Mouse (Mus musculus) ES-Bruce4 (cell line): ENCODE measurements at regions not wholly inside any gene's neighbourhood (a gene's known extent, or its start where the extent isn't known, plus 50 kb on each side); places are given as distances from the start of the nearest gene placed in this dataset.

Experiments used
- CTCF ChIP-seq: IDR thresholded peaks from one replicate; pipeline ENCODE4 v1.8.1; 2011; ENCODE audit warnings: low read depth, low read length
- EP300 ChIP-seq: IDR thresholded peaks from 2 replicates; pipeline ENCODE4 v1.6.1; 2011; ENCODE audit warnings: low read depth, low read length; ENCODE audit not compliant: insufficient read depth

DNA sequence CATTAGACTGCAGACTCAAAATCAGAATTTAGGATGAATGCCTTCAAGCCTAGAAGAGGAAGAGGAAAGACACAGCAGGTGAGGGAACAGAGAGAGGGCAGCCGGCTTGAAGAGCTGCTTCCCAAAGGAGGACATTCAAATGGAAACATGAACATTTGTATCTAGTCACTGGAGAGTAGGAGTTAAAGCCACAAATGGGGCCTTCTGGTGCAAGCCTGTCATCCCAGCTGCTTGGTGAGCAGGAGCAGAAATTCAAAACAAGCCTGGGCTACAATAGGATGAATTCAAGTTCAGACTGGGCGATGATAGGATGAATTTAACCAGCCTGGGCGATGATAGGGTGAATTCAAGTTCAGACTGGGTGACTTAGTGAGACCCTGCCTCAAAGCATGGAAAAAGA, 67.4 kb downstream of the Odc1 start:
- TF ChIP-seq EP300 (no peak), CTCF (no peak)
